Mouse (Mus musculus): ENCODE data around the gene March6. TPM values are rescaled to one million over a fixed set of nuclear protein-coding genes. Genes with fewer than 3 reads are reported as not detected.
A peak's percentile ranks its signal among the peaks of the same experiment; 100 is the strongest.

Gene March6
- polyA plus RNA-seq, 1 experiment from 2014 or later = 15.4 TPM

GRCm38 (mm10) chr15:31449772-31450171 lies 81.1 kb downstream of the March6 start:
- ATAC-seq = no peak
- no peak overlapping the region for H3K4me3 ChIP-seq (ENCODE audit: low read depth, low read length)
- no peak overlapping the region for H3K4me2 ChIP-seq (replicated peaks; ENCODE audit: low read depth)
- no peak overlapping the region for H3K9ac ChIP-seq (ENCODE audit: low read depth, low read length)
- no peak overlapping the region for H3K27ac ChIP-seq (ENCODE audit: low read depth, low read length)
- peaks cover 2% of the 10 kb centered on the region; the same call in 1 of the 2 replicates for H3K4me1 ChIP-seq (replicated peaks; ENCODE audit: control insufficient read depth, insufficient read depth, low read length)
- no peaks in the 10 kb centered on the region for H3K9me3 ChIP-seq (ENCODE audit: control insufficient read depth)
- TF ChIP-seq CTCF (IDR thresholded peaks at IDR 0.05; ENCODE audit: low read depth) = no peak
- no peaks in the 10 kb centered on the region for H3K36me3 ChIP-seq (ENCODE audit: control insufficient read depth, insufficient read depth)
- H3K27me3 ChIP-seq (replicated peaks; ENCODE audit: control insufficient read depth, insufficient read depth, low read length) = no peaks in the 10 kb centered on the region
- WGBS = 7% methylated on average over 2 of the region's 2 CpGs

- no peaks in the 10 kb centered on the region for H3K27me3 ChIP-seq (replicated peaks; ENCODE audit: control insufficient read depth, insufficient read depth, low read length)
- H3K9me3 ChIP-seq (ENCODE audit: control insufficient read depth) = no peaks in the 10 kb centered on the region
- no peak overlapping the region for H3K4me2 ChIP-seq (replicated peaks; ENCODE audit: low read depth)
- H3K27ac ChIP-seq (ENCODE audit: low read depth, low read length) = no peak overlapping the region
- H3K4me1 ChIP-seq (replicated peaks; ENCODE audit: control insufficient read depth, insufficient read depth, low read length) = no peaks in the 10 kb centered on the region
- no peaks in the 10 kb centered on the region for H3K36me3 ChIP-seq (ENCODE audit: control insufficient read depth, insufficient read depth)
- H3K9ac ChIP-seq (ENCODE audit: low read depth, low read length) = no peak overlapping the region
- ATAC-seq = 0 out of 2 replicates have a peak, but pooled peaks have one; percentile 16
- no peak overlapping the region for H3K4me3 ChIP-seq (ENCODE audit: low read depth, low read length)
- WGBS = 38% methylated on average over 7 of the region's 7 CpGs
- peak; percentile 84 for TF ChIP-seq CTCF (IDR thresholded peaks at IDR 0.05; ENCODE audit: low read depth)
These were observed 83.7 kb downstream of the March6 start for GRCm38 (mm10) chr15:31447121-31447520.

- WGBS = 89% methylated on average over 4 of the region's 4 CpGs
- ATAC-seq = no peak
- TF ChIP-seq CTCF (IDR thresholded peaks at IDR 0.05; ENCODE audit: low read depth) = no peak
These were observed 88.2 kb downstream of the March6 start for GRCm38 (mm10) chr15:31442698-31443097.

DNA sequence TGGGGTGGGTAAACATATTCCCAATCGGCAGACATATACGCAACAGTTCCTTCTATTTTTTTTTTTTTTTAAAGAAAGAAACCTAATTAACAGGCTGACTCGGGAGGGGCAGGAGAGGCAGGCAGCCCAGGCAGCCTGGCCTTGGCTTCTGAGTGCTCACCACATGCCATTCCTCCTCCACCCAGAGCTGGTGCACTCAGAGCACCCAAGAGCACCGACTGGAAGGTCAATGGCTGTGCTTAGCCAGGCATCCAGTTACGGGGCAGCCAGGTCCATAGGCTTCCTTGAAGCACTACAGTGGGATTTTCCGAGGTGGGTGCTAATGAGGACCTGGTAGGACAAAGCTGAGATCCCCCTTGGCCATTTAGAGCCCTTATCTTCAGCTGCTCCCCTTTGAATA lies 88.9 kb downstream of the March6 start:
- no peaks in the 10 kb centered on the region for H3K4me1 ChIP-seq (replicated peaks; ENCODE audit: control insufficient read depth, insufficient read depth, low read length)
- H3K9ac ChIP-seq (ENCODE audit: low read depth, low read length) = no peak overlapping the region
- WGBS = 58% methylated on average over 6 of the region's 6 CpGs
- no peaks in the 10 kb centered on the region for H3K36me3 ChIP-seq (ENCODE audit: control insufficient read depth, insufficient read depth)
- TF ChIP-seq CTCF (IDR thresholded peaks at IDR 0.05; ENCODE audit: low read depth) = no peak
- H3K9me3 ChIP-seq (ENCODE audit: control insufficient read depth) = no peaks in the 10 kb centered on the region
- no peak for ATAC-seq
- no peaks in the 10 kb centered on the region for H3K27me3 ChIP-seq (replicated peaks; ENCODE audit: control insufficient read depth, insufficient read depth, low read length)
- no peak overlapping the region for H3K4me3 ChIP-seq (ENCODE audit: low read depth, low read length)
- no peak overlapping the region for H3K4me2 ChIP-seq (replicated peaks; ENCODE audit: low read depth)
- H3K27ac ChIP-seq (ENCODE audit: low read depth, low read length) = no peak overlapping the region

More at GRCm38 (mm10) chr15:31442698-31443097, 88.2 kb downstream of the March6 start:
- no peak overlapping the region for H3K4me3 ChIP-seq (ENCODE audit: low read depth, low read length)
- H3K9ac ChIP-seq (ENCODE audit: low read depth, low read length) = no peak overlapping the region
- no peak overlapping the region for H3K4me2 ChIP-seq (replicated peaks; ENCODE audit: low read depth)
- no peaks in the 10 kb centered on the region for H3K27me3 ChIP-seq (replicated peaks; ENCODE audit: control insufficient read depth, insufficient read depth, low read length)
- no peaks in the 10 kb centered on the region for H3K4me1 ChIP-seq (replicated peaks; ENCODE audit: control insufficient read depth, insufficient read depth, low read length)
- H3K36me3 ChIP-seq (ENCODE audit: control insufficient read depth, insufficient read depth) = no peaks in the 10 kb centered on the region
- H3K9me3 ChIP-seq (ENCODE audit: control insufficient read depth) = no peaks in the 10 kb centered on the region
- no peak overlapping the region for H3K27ac ChIP-seq (ENCODE audit: low read depth, low read length)

GRCm38 (mm10) chr15:31436811-31437210 lies 94.0 kb downstream of the March6 start:
- Histone ChIP-seq H3K4me2 (replicated peaks; ENCODE audit: low read depth) (no peak overlapping the region), H3K36me3 (ENCODE audit: control insufficient read depth, insufficient read depth) (no peaks in the 10 kb centered on the region), H3K9me3 (ENCODE audit: control insufficient read depth) (no peaks in the 10 kb centered on the region), H3K4me3 (ENCODE audit: low read depth, low read length) (no peak overlapping the region), H3K27ac (ENCODE audit: low read depth, low read length) (no peak overlapping the region), H3K27me3 (replicated peaks; ENCODE audit: control insufficient read depth, insufficient read depth, low read length) (no peaks in the 10 kb centered on the region), H3K9ac (ENCODE audit: low read depth, low read length) (no peak overlapping the region), H3K4me1 (replicated peaks; ENCODE audit: control insufficient read depth, insufficient read depth, low read length) (no peaks in the 10 kb centered on the region)
- 70% methylated on average over 2 of the region's 2 CpGs for WGBS
- no peak for TF ChIP-seq CTCF (IDR thresholded peaks at IDR 0.05; ENCODE audit: low read depth)
- no peak for ATAC-seq

GRCm38 (mm10) chr15:31436083-31436482 lies 94.8 kb downstream of the March6 start:
- H3K27me3 ChIP-seq (replicated peaks; ENCODE audit: control insufficient read depth, insufficient read depth, low read length) = no peaks in the 10 kb centered on the region
- H3K4me3 ChIP-seq (ENCODE audit: low read depth, low read length) = no peak overlapping the region
- H3K27ac ChIP-seq (ENCODE audit: low read depth, low read length) = no peak overlapping the region
- ATAC-seq = no peak
- no peaks in the 10 kb centered on the region for H3K4me1 ChIP-seq (replicated peaks; ENCODE audit: control insufficient read depth, insufficient read depth, low read length)
- H3K36me3 ChIP-seq (ENCODE audit: control insufficient read depth, insufficient read depth) = no peaks in the 10 kb centered on the region
- no peaks in the 10 kb centered on the region for H3K9me3 ChIP-seq (ENCODE audit: control insufficient read depth)
- WGBS = 39% methylated on average over 1 of the region's 1 CpGs
- H3K9ac ChIP-seq (ENCODE audit: low read depth, low read length) = no peak overlapping the region
- TF ChIP-seq CTCF (IDR thresholded peaks at IDR 0.05; ENCODE audit: low read depth) = no peak
- H3K4me2 ChIP-seq (replicated peaks; ENCODE audit: low read depth) = no peak overlapping the region

- Histone ChIP-seq H3K4me3 (ENCODE audit: low read depth, low read length) (no peak overlapping the region), H3K27ac (ENCODE audit: low read depth, low read length) (no peak overlapping the region), H3K4me2 (replicated peaks; ENCODE audit: low read depth) (no peak overlapping the region), H3K27me3 (replicated peaks; ENCODE audit: control insufficient read depth, insufficient read depth, low read length) (no peaks in the 10 kb centered on the region), H3K9me3 (ENCODE audit: control insufficient read depth) (no peaks in the 10 kb centered on the region), H3K9ac (ENCODE audit: low read depth, low read length) (no peak overlapping the region), H3K4me1 (replicated peaks; ENCODE audit: control insufficient read depth, insufficient read depth, low read length) (no peaks in the 10 kb centered on the region), H3K36me3 (ENCODE audit: control insufficient read depth, insufficient read depth) (no peaks in the 10 kb centered on the region)
- no peak for ATAC-seq
- no peak for TF ChIP-seq CTCF (IDR thresholded peaks at IDR 0.05; ENCODE audit: low read depth)
- WGBS = 73% methylated on average over 7 of the region's 7 CpGs
These were observed 97.1 kb downstream of the March6 start for GRCm38 (mm10) chr15:31433768-31434167.

Measured in intestine, postnatal 0 days (tissue).